Mouse (Mus musculus): ENCODE measurements around the gene Ppp2r3c. TPM values are rescaled to one million over a fixed set of nuclear protein-coding genes. Genes with fewer than 3 reads are reported as not detected.

Ppp2r3c gene
- 0.08 and 1.1 TPM in 2 replicates for polyA plus RNA-seq (2012; ENCODE audit: low replicate concordance)

GRCm38 (mm10) chr12:55302485-55303441, at the start of gene Ppp2r3c:
Gene Ppp2r3c (minus strand): TSS chr12:55302998.

GRCm38 (mm10) chr12:55299336-55299735, 3.5 kb downstream of the Ppp2r3c start, which contains the start of gene 1110008L16Rik:
Gene 1110008L16Rik (plus strand): TSS chr12:55299577.

GRCm38 (mm10) chr12:55229626-55230519, 72.9 kb downstream of the Ppp2r3c start, which contains the start of gene Srp54c:
Gene Srp54c (plus strand): TSS chr12:55230168.

Other genes with a start within 250 kb of the Ppp2r3c start
- 0.66 TPM in 1 of 2 replicates, not detected in the other for gene 2700097O09Rik, start 222.9 kb downstream of the Ppp2r3c start, polyA plus RNA-seq (2012; ENCODE audit: low replicate concordance)
- gene Srp54a, start 222.7 kb downstream of the Ppp2r3c start, polyA plus RNA-seq (2012; ENCODE audit: low replicate concordance) = 0.61 and 2.4 TPM in 2 replicates
- gene Fam177a, start 178.5 kb downstream of the Ppp2r3c start, polyA plus RNA-seq (2012; ENCODE audit: low replicate concordance) = 2.0 and 3.1 TPM in 2 replicates
- gene Srp54b, start 147.9 kb downstream of the Ppp2r3c start, polyA plus RNA-seq (2012; ENCODE audit: low replicate concordance) = 17.1 and 126 TPM in 2 replicates
- gene 1700047I17Rik2, start 103.4 kb downstream of the Ppp2r3c start, polyA plus RNA-seq (2012; ENCODE audit: low replicate concordance) = not detected in 2 replicates
- 0.19 and 1.2 TPM in 2 replicates for gene Srp54c, start 72.8 kb downstream of the Ppp2r3c start, polyA plus RNA-seq (2012; ENCODE audit: low replicate concordance)
- gene 1110008L16Rik, start 3.4 kb downstream of the Ppp2r3c start, polyA plus RNA-seq (2012; ENCODE audit: low replicate concordance) = 1.1 TPM in 2 replicates
- 6.5 and 17.6 TPM in 2 replicates for gene Psma6, start 81.2 kb upstream of the Ppp2r3c start, polyA plus RNA-seq (2012; ENCODE audit: low replicate concordance)
- gene Nfkbia, start 189.6 kb upstream of the Ppp2r3c start, polyA plus RNA-seq (2012; ENCODE audit: low replicate concordance) = 15.4 and 26.4 TPM in 2 replicates